Mouse (Mus musculus): ENCODE measurements around the gene Metap1. TPM values are rescaled to one million over a fixed set of nuclear protein-coding genes. Genes with fewer than 3 reads are reported as not detected.

Gene Metap1
- total and polyA plus RNA-seq, 3 experiments = 57.4 to 96.3 (median 71.0) TPM

DNA sequence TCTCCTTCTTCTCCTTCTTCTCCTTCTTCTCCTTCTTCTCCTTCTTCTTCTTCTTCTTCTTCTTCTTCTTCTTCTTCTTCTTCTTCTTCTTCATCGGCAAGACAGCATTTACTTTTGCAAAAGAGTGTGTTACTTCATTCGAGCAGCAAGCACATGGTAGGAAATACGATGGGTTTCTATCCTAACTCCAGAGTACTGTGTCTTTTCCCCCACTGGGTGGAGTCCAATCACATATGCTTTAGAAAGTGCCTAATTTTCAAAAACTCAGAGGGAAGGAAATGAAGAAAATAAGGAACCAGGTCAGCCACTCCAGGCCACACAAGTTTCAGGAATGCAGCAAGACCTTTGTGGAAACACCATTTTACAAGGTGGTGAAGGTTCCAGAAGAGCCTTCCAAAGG lies 4.4 kb upstream of the Metap1 start:
- Histone ChIP-seq H3K36me3 (ENCODE audit: control insufficient read depth in 1 of 2, insufficient read depth in 2 of 2, low read length in 2 of 2) (peaks cover 0 to 16% of the 10 kb centered on the region in 2 experiments; a peak in 2 of 4 replicates), H3K79me2 (ENCODE audit: control insufficient read depth, insufficient read depth, low read length, poor library complexity) (peaks cover 5% of the 10 kb centered on the region), H3K4me1 (ENCODE audit: control insufficient read depth in 1 of 2, insufficient read depth in 2 of 2, low read length in 2 of 2) (peaks cover 7 to 12% of the 10 kb centered on the region in 2 experiments; a peak in 3 of 4 replicates), H3K9me3 (replicated peaks; ENCODE audit: insufficient read depth, low read length) (no peaks in the 10 kb centered on the region), H3K9ac (ENCODE audit: control insufficient read depth, low read depth, low read length, poor library complexity, severe bottlenecking) (peak overlapping the region; percentile 37), H3K27ac (ENCODE audit: control insufficient read depth, low read depth, low read length) (peak overlapping the region; percentile 57), H3K4me3 (ENCODE audit: control insufficient read depth in 1 of 2, insufficient read depth in 1 of 2, low read depth in 2 of 2, low read length in 2 of 2) (no peak overlapping the region), H3K27me3 (ENCODE audit: control insufficient read depth in 1 of 2, insufficient read depth in 2 of 2, low read length in 2 of 2) (no peaks in the 10 kb centered on the region)
- DNase-seq (ENCODE audit: low read depth, low spot score) = peak; percentile 70
- TF ChIP-seq POLR2A (IDR thresholded peaks at IDR 0.05; ENCODE audit: control insufficient read depth in 1 of 2, insufficient read depth in 1 of 2, low read depth in 1 of 2, low read length in 2 of 2, poor library complexity in 1 of 2) = no peak
- peak; percentile 24; the same call in 1 of the 2 replicates for TF ChIP-seq SMC3 (IDR thresholded peaks at IDR 0.05; ENCODE audit: low read depth, low read length)
- no peak for TF ChIP-seq GABPA (IDR thresholded peaks at IDR 0.05; ENCODE audit: low read depth, low read length)
- no peak for TF ChIP-seq NELFE (IDR thresholded peaks at IDR 0.05; ENCODE audit: low read depth, low read length)
- TF ChIP-seq GATA1 (IDR thresholded peaks at IDR 0.05; ENCODE audit: low read depth, low read length) = no peak
- no peak for TF ChIP-seq USF1 (IDR thresholded peaks at IDR 0.05; ENCODE audit: low read depth, low read length)
- no peak for TF ChIP-seq E2F4 (IDR thresholded peaks at IDR 0.05; ENCODE audit: borderline replicate concordance, low read depth, low read length)
- TF ChIP-seq MXI1 (IDR thresholded peaks at IDR 0.05; ENCODE audit: low read depth, low read length) = peak; percentile 54
- no peak for TF ChIP-seq HCFC1 (IDR thresholded peaks at IDR 0.05; ENCODE audit: low read depth, low read length)
- TF ChIP-seq CHD1 (IDR thresholded peaks at IDR 0.05; ENCODE audit: low read depth, low read length) = no peak
- TF ChIP-seq ZKSCAN1 (IDR thresholded peaks at IDR 0.05; ENCODE audit: low read depth, low read length) = no peak
- TF ChIP-seq MAX (IDR thresholded peaks at IDR 0.05; ENCODE audit: low read length) = peak; percentile 74
- 0 out of 2 replicates have a peak, but pooled peaks have one; percentile 11 for TF ChIP-seq ETS1 (IDR thresholded peaks at IDR 0.05; ENCODE audit: low read depth, low read length)
- peak in 1 of 3 experiments; percentile 30; a peak in 2 of 6 replicates for TF ChIP-seq CTCF (IDR thresholded peaks at IDR 0.05 in 2 of 3, conservative IDR thresholded peaks at IDR 0.05 in 1 of 3; ENCODE audit: control insufficient read depth in 1 of 3, insufficient read depth in 1 of 3, low read depth in 2 of 3, low read length in 3 of 3, poor library complexity in 1 of 3, severe bottlenecking in 1 of 3)
- TF ChIP-seq ELF1 (IDR thresholded peaks at IDR 0.05; ENCODE audit: low read depth, low read length) = no peak
- no peak for TF ChIP-seq SIN3A (IDR thresholded peaks at IDR 0.05; ENCODE audit: low read length)
- no peak for TF ChIP-seq POLR2AphosphoS2 (IDR thresholded peaks at IDR 0.05; ENCODE audit: low read length)
- TF ChIP-seq MEF2A (IDR thresholded peaks at IDR 0.05; ENCODE audit: extremely low read depth, insufficient replicate concordance, low read depth, low read length, poor library complexity, severe bottlenecking) = no peak
- TF ChIP-seq JUND (IDR thresholded peaks at IDR 0.05; ENCODE audit: low read depth, low read length) = no peak
- no peak for TF ChIP-seq BHLHE40 (IDR thresholded peaks at IDR 0.05; ENCODE audit: borderline replicate concordance, low read depth, low read length)
- peak; percentile 28 for TF ChIP-seq RAD21 (IDR thresholded peaks at IDR 0.05; ENCODE audit: low read depth, low read length)
- TF ChIP-seq TBP (IDR thresholded peaks at IDR 0.05; ENCODE audit: low read depth, low read length) = no peak
- TF ChIP-seq MAFK (IDR thresholded peaks at IDR 0.05; ENCODE audit: borderline replicate concordance, low read depth, low read length) = no peak
- TF ChIP-seq MYC (IDR thresholded peaks at IDR 0.05; ENCODE audit: low read depth, low read length) = peak; percentile 52; the same call in 1 of the 2 replicates

All from MEL (cell line).